Mouse (Mus musculus) bone marrow, adult 2 months (tissue): Measurements from ENCODE around the gene Zscan2. TPM values are rescaled to one million over a fixed set of nuclear protein-coding genes. Genes with fewer than 3 reads are reported as not detected.

Source experiments
- H3K27ac ChIP-seq: fragments of 200-500 bp; 2 replicates; pipeline ENCODE4 v1.5.1; 2012; ENCODE audit warnings: low read depth, mild to moderate bottlenecking, control low read depth, inconsistent platforms, low read length; ENCODE audit not compliant: control insufficient read depth, poor library complexity, insufficient read depth
- H3K4me1 ChIP-seq: fragments of 200-500 bp; 2 replicates; pipeline ENCODE4 v1.6.1; 2011; ENCODE audit warnings: low read length; ENCODE audit not compliant: control insufficient read depth, insufficient read depth
- H3K4me3 ChIP-seq: fragments of 200-500 bp; replicated peaks from 2 replicates; pipeline ENCODE3; 2011; ENCODE audit warnings: mild to moderate bottlenecking, low read depth, low read length, control low read depth; ENCODE audit not compliant: control insufficient read depth
- CTCF ChIP-seq: fragments of 200-500 bp; IDR thresholded peaks from 2 replicates; pipeline ENCODE4 v1.5.1; 2011; ENCODE audit warnings: low read length, control low read depth; ENCODE audit not compliant: control insufficient read depth, insufficient read depth
- POLR2A ChIP-seq: fragments of 200-500 bp; IDR thresholded peaks from 2 replicates; pipeline ENCODE4 v1.6.1; 2011; ENCODE audit warnings: low read depth, mild to moderate bottlenecking, control low read depth, low read length, borderline replicate concordance; ENCODE audit not compliant: control insufficient read depth
- WGBS: fragments of 180-500 bp; shearing (Covaris S2); methylation state at CpG from one replicate; pipeline ENCODE4 v1.1.7; 2018; 5-methylcytosine and 5-hydroxymethylcytosine counted together
- polyA plus RNA-seq: library from polyadenylated mRNA; stranded (reverse); fragments of >200 nt; gene quantifications from 2 replicates; pipeline ENCODE4 v1.2.4, GENCODE M21; 2011; ENCODE audit warnings: low replicate concordance; ENCODE audit not compliant: missing spikeins, insufficient read depth, insufficient read length

The Zscan2 gene
- 1.9 and 6.1 TPM in 2 replicates for polyA plus RNA-seq

- TF ChIP-seq CTCF = no peak
- TF ChIP-seq POLR2A = peak; percentile 41; the same call in 1 of the 2 replicates
- peaks cover 5% of the 10 kb centered on the region; the same call in 1 of the 2 replicates for H3K4me1 ChIP-seq
- H3K4me3 ChIP-seq = peak within 1 kb of the TSS; percentile 89
- under 1% methylated on average over 40 of the region's 40 CpGs for WGBS
- peak within 1 kb of the TSS; percentile 57 for H3K27ac ChIP-seq
Observed at GRCm38 (mm10) chr7:80860729-80861274, at the start of gene Zscan2. Gene Zscan2 (plus strand): TSS chr7:80860920.

- H3K4me3 ChIP-seq = no peak overlapping the region
- 56% methylated on average over 4 of the region's 4 CpGs for WGBS
Observed at GRCm38 (mm10) chr7:80813397-80813796, 47.3 kb upstream of the Zscan2 start.

GRCm38 (mm10) chr7:80816641-80817040 lies 44.1 kb upstream of the Zscan2 start:
- H3K27ac ChIP-seq = no peak overlapping the region
- 88% methylated on average over 5 of the region's 5 CpGs for WGBS
- H3K4me3 ChIP-seq = no peak overlapping the region
- H3K4me1 ChIP-seq = no peaks in the 10 kb centered on the region
- TF ChIP-seq POLR2A (no peak), CTCF (no peak)

More at GRCm38 (mm10) chr7:80813397-80813796, 47.3 kb upstream of the Zscan2 start:
- TF ChIP-seq POLR2A = no peak
- no peak for TF ChIP-seq CTCF
- no peaks in the 10 kb centered on the region for H3K4me1 ChIP-seq
- H3K27ac ChIP-seq = no peak overlapping the region

GRCm38 (mm10) chr7:80820838-80821237 lies 39.9 kb upstream of the Zscan2 start:
- WGBS = 85% methylated on average over 4 of the region's 4 CpGs
- TF ChIP-seq POLR2A (no peak), CTCF (no peak)
- Histone ChIP-seq H3K4me3 (no peak overlapping the region), H3K4me1 (peaks cover 1% of the 10 kb centered on the region; the same call in 1 of the 2 replicates), H3K27ac (no peak overlapping the region)

GRCm38 (mm10) chr7:80823267-80823666 lies 37.5 kb upstream of the Zscan2 start:
- WGBS = 63% methylated on average over 4 of the region's 4 CpGs
- Histone ChIP-seq H3K4me1 (peaks cover 1% of the 10 kb centered on the region; the same call in 1 of the 2 replicates), H3K4me3 (no peak overlapping the region), H3K27ac (no peak overlapping the region)
- TF ChIP-seq CTCF (no peak), POLR2A (no peak)

- Histone ChIP-seq H3K4me3 (no peak overlapping the region), H3K27ac (no peak overlapping the region), H3K4me1 (peaks cover 1% of the 10 kb centered on the region; the same call in 1 of the 2 replicates)
- WGBS = 42% methylated on average over 11 of the region's 11 CpGs
- no peak for TF ChIP-seq POLR2A
- TF ChIP-seq CTCF = no peak
Observed at GRCm38 (mm10) chr7:80823875-80824682, 36.6 kb upstream of the Zscan2 start.

- H3K4me3 ChIP-seq = no peak within 1 kb of the TSS
- TF ChIP-seq CTCF = no peak
- no peak for TF ChIP-seq POLR2A
- 83% methylated on average over 11 of the region's 11 CpGs for WGBS
- H3K4me1 ChIP-seq = peaks cover 1% of the 10 kb centered on the region; the same call in 1 of the 2 replicates
- no peak within 1 kb of the TSS for H3K27ac ChIP-seq
Observed at GRCm38 (mm10) chr7:80825843-80826403, 34.8 kb upstream of the Zscan2 start, which contains the start of gene Iqgap1. Gene Iqgap1 (minus strand): TSS chr7:80825974.

- 55% methylated on average over 18 of the region's 18 CpGs for WGBS
- no peak overlapping the region for H3K27ac ChIP-seq
- H3K4me1 ChIP-seq = peaks cover 2% of the 10 kb centered on the region; the same call in 1 of the 2 replicates
- H3K4me3 ChIP-seq = no peak overlapping the region
- TF ChIP-seq POLR2A (no peak), CTCF (no peak)
Observed at GRCm38 (mm10) chr7:80828146-80828860, 32.4 kb upstream of the Zscan2 start.
